Mouse (Mus musculus) CH12.LX (cell line): ENCODE results near the gene Gpx3. TPM values are rescaled to one million over a fixed set of nuclear protein-coding genes. Genes with fewer than 3 reads are reported as not detected.

Experiments used
- DNase-seq: peaks from one replicate; pipeline ENCODE4 v3.0.0-alpha.2; 2013; ENCODE audit errors: extremely low read depth
- H3K27ac ChIP-seq: 2 replicates; pipeline ENCODE4 v1.5.1; 2012; ENCODE audit warnings: low read depth, mild to moderate bottlenecking, control low read depth, moderate library complexity; ENCODE audit not compliant: insufficient read depth
- H3K27me3 ChIP-seq: replicated peaks from 2 replicates; pipeline ENCODE3; 2012; ENCODE audit warnings: inconsistent platforms
- H3K36me3 ChIP-seq, 2 experiments: replicated peaks in 1 of 2; 2 replicates each; pipeline versions ENCODE3 to v1.6.1; 2012; ENCODE audit warnings: inconsistent platforms in 1 of 2, low read length in 1 of 2, mild to moderate bottlenecking in 1 of 2, mixed read lengths in 1 of 2, moderate library complexity in 1 of 2; ENCODE audit not compliant: control insufficient read depth in 1 of 2, insufficient read depth in 1 of 2
- H3K4me1 ChIP-seq, 2 experiments: 2 replicates each; pipeline ENCODE4 v1.6.1; 2012; ENCODE audit warnings: inconsistent platforms in 1 of 2, moderate library complexity in 1 of 2; ENCODE audit not compliant: insufficient read depth in 2 of 2, control insufficient read depth in 1 of 2
- H3K4me2 ChIP-seq: 2 replicates; pipeline ENCODE4 v1.6.1; 2012; ENCODE audit warnings: low read depth, mild to moderate bottlenecking, control low read depth; ENCODE audit not compliant: poor library complexity, insufficient read depth, severe bottlenecking
- H3K4me3 ChIP-seq, 3 experiments: fragments of 150-350 bp in 1 of 3; sonication (generic) in 1 of 3; replicated peaks in 1 of 3; 2 replicates each; pipeline versions ENCODE3 to v1.5.1; 2011 to 2012; ENCODE audit warnings: low read depth in 2 of 3, low read length in 2 of 3, mild to moderate bottlenecking in 2 of 3, moderate library complexity in 2 of 3, control low read depth in 1 of 3, improper control_type of control experiment in 1 of 3, inconsistent platforms in 1 of 3, mixed read lengths in 1 of 3; ENCODE audit not compliant: poor library complexity in 1 of 3
- H3K79me2 ChIP-seq: replicated peaks from 2 replicates; pipeline ENCODE4 v1.6.1; 2012; ENCODE audit warnings: mild to moderate bottlenecking, moderate library complexity; ENCODE audit not compliant: control insufficient read depth, poor library complexity, insufficient read depth, severe bottlenecking; ENCODE audit errors: extremely low read depth
- H3K9ac ChIP-seq: 2 replicates; pipeline ENCODE4 v1.6.1; 2012; ENCODE audit warnings: low read depth, mild to moderate bottlenecking, control low read depth, moderate library complexity; ENCODE audit not compliant: insufficient read depth
- H3K9me3 ChIP-seq: replicated peaks from 2 replicates; pipeline ENCODE3; 2012; ENCODE audit warnings: low read length, inconsistent platforms, mixed read lengths
- CHD1 ChIP-seq: IDR thresholded peaks from 2 replicates; pipeline ENCODE4 v1.6.1; 2012; ENCODE audit warnings: low read depth, low read length, improper control_type of control experiment, inconsistent platforms
- CTCF ChIP-seq, 2 experiments: IDR thresholded peaks in 1 of 2; conservative IDR thresholded peaks in 1 of 2; 2 replicates each; pipeline ENCODE4 v1.5.1; 2011 to 2012; ENCODE audit warnings: low read depth in 2 of 2, low read length in 2 of 2, improper control_type of control experiment in 1 of 2, inconsistent platforms in 1 of 2, mild to moderate bottlenecking in 1 of 2, moderate library complexity in 1 of 2
- ETS1 ChIP-seq: conservative IDR thresholded peaks from 2 replicates; pipeline ENCODE4 v1.6.1; 2012; ENCODE audit warnings: low read depth, mild to moderate bottlenecking, inconsistent platforms, low read length, improper control_type of control experiment, moderate library complexity
- MAFK ChIP-seq: IDR thresholded peaks from 2 replicates; pipeline ENCODE4 v1.6.1; 2011; ENCODE audit warnings: low read length, improper control_type of control experiment; ENCODE audit not compliant: insufficient replicate concordance
- MEF2A ChIP-seq: IDR thresholded peaks from 2 replicates; pipeline ENCODE4 v1.6.1; 2014; ENCODE audit warnings: low read depth, mild to moderate bottlenecking, inconsistent platforms, low read length, improper control_type of control experiment, borderline replicate concordance
- MYC ChIP-seq: IDR thresholded peaks from 2 replicates; pipeline ENCODE4 v1.6.1; 2011; ENCODE audit warnings: low read depth, mild to moderate bottlenecking, improper control_type of control experiment, low read length
- POLR2AphosphoS2 ChIP-seq: IDR thresholded peaks from 2 replicates; pipeline ENCODE4 v1.6.1; 2011; ENCODE audit warnings: low read depth, low read length, improper control_type of control experiment
- RAD21 ChIP-seq: IDR thresholded peaks from 2 replicates; pipeline ENCODE4 v1.6.1; 2011; ENCODE audit warnings: low read depth, mild to moderate bottlenecking, low read length, improper control_type of control experiment, moderate library complexity
- RCOR1 ChIP-seq: conservative IDR thresholded peaks from 2 replicates; pipeline ENCODE4 v1.6.1; 2012; ENCODE audit warnings: low read depth, mild to moderate bottlenecking, inconsistent platforms, low read length, improper control_type of control experiment
- SMC3 ChIP-seq: IDR thresholded peaks from 2 replicates; pipeline ENCODE4 v1.6.1; 2011; ENCODE audit warnings: low read depth, low read length, improper control_type of control experiment
- UBTF ChIP-seq: IDR thresholded peaks from 2 replicates; pipeline ENCODE4 v1.6.1; 2012; ENCODE audit warnings: low read depth, mild to moderate bottlenecking, inconsistent platforms, low read length, improper control_type of control experiment, moderate library complexity
- USF2 ChIP-seq: conservative IDR thresholded peaks from 2 replicates; pipeline ENCODE4 v1.6.1; 2011; ENCODE audit warnings: low read depth, low read length, improper control_type of control experiment
- ZC3H11A ChIP-seq: IDR thresholded peaks from 2 replicates; pipeline ENCODE4 v1.6.1; 2012; ENCODE audit warnings: low read depth, mild to moderate bottlenecking, inconsistent platforms, low read length, improper control_type of control experiment
- ZKSCAN1 ChIP-seq: IDR thresholded peaks from 2 replicates; pipeline ENCODE4 v1.6.1; 2012; ENCODE audit warnings: low read depth, inconsistent platforms, low read length, improper control_type of control experiment, borderline replicate concordance
- ZMIZ1 ChIP-seq: IDR thresholded peaks from 2 replicates; pipeline ENCODE4 v1.6.1; 2012; ENCODE audit warnings: low read depth, mild to moderate bottlenecking, inconsistent platforms, low read length, improper control_type of control experiment
- dilution Hi-C: fragments of 300-500 bp; cut with MboI; formaldehyde crosslinking; loops from 2 replicates; pipeline ENCODE4 v1.14.3; 2020; ENCODE audit warnings: low sequenced_read_pairs; ENCODE audit not compliant: extremely low pct_unique_long_range_greater_than_20kb, extremely low pct_ligation_motif_present
- in situ Hi-C: fragments of 300-500 bp; cut with MboI; formaldehyde crosslinking; loops from 3 replicates; pipeline ENCODE4 v1.14.3; 2019; ENCODE audit warnings: low sequenced_read_pairs, low pct_ligation_motif_present, low pct_unique_long_range_greater_than_20kb, mixed read lengths
- polyA plus RNA-seq: library from polyadenylated mRNA; unstranded; fragments of >175 nt; gene quantifications from 2 replicates; pipeline ENCODE4 v1.2.1, GENCODE M21; 2012; ENCODE audit warnings: low read depth; ENCODE audit not compliant: insufficient read length
- total RNA-seq, 2 experiments: library from RNA; depleted of rRNA; stranded (reverse); fragments of 300-350 nt in 1 of 2; fragments of >200 nt in 1 of 2; gene quantifications; 2 replicates each; pipeline ENCODE4 v1.2.3; 2012 to 2014

Gene Gpx3
- total and polyA plus RNA-seq, 3 experiments = 0.63 TPM; not detected in 2

GRCm38 (mm10) chr11:54931405-54932093 is 29.3 kb downstream of the Gpx3 start:
- Histone ChIP-seq H3K79me2 (no peaks in the 10 kb centered on the region), H3K4me1 (peaks cover 7 to 35% of the 10 kb centered on the region in 2 experiments), H3K27me3 (no peaks in the 10 kb centered on the region), H3K9me3 (no peaks in the 10 kb centered on the region), H3K27ac (no peak overlapping the region), H3K4me3 (no peak overlapping the region), H3K9ac (no peak overlapping the region), H3K4me2 (no peak overlapping the region), H3K36me3 (peaks cover 88 to 98% of the 10 kb centered on the region in 2 experiments)
- TF ChIP-seq ZKSCAN1 = no peak
- TF ChIP-seq UBTF = no peak
- TF ChIP-seq SMC3 = peak; percentile 90
- TF ChIP-seq CHD1 = no peak
- peak; percentile 80 for TF ChIP-seq RAD21
- no peak for TF ChIP-seq MAFK
- TF ChIP-seq ZMIZ1 = no peak
- TF ChIP-seq CTCF (conservative IDR thresholded peaks at IDR 0.05 in 1 of 2, IDR thresholded peaks at IDR 0.05 in 1 of 2; ENCODE audit: low read depth in 2 of 2, low read length in 2 of 2) = peak; percentile 50 to 87; a peak in 3 of 4 replicates
- no peak for TF ChIP-seq RCOR1
- TF ChIP-seq ETS1 = no peak
- no peak for TF ChIP-seq POLR2AphosphoS2
- no peak for TF ChIP-seq MYC
- TF ChIP-seq USF2 = no peak
- no peak for TF ChIP-seq MEF2A
- peak; percentile 71; the same call in 1 of the 2 replicates for TF ChIP-seq ZC3H11A
- DNase-seq = peak; percentile 52
- in situ Hi-C loops = loop anchor here (5.0 kb wide), 1 partner anchor 51 kb away; no protein-coding TSS in a partner anchor
- dilution Hi-C loops = no loop called here

- H3K79me2 ChIP-seq = no peaks in the 10 kb centered on the region
- DNase-seq = no peak
- no peak for TF ChIP-seq UBTF
- no peak overlapping the region for H3K9ac ChIP-seq
- H3K27me3 ChIP-seq = no peaks in the 10 kb centered on the region
- no peak overlapping the region for H3K4me2 ChIP-seq
- peaks cover 16 to 40% of the 10 kb centered on the region in 2 experiments for H3K4me1 ChIP-seq
- in situ Hi-C loops = loop anchor here (5.0 kb wide), 1 partner anchor 50 kb away; no protein-coding TSS in a partner anchor
- H3K36me3 ChIP-seq = peaks cover 88 to 98% of the 10 kb centered on the region in 2 experiments
- no peak overlapping the region for H3K27ac ChIP-seq
- H3K4me3 ChIP-seq = no peak overlapping the region
- no peaks in the 10 kb centered on the region for H3K9me3 ChIP-seq
- dilution Hi-C loops = no loop called here
Observed at GRCm38 (mm10) chr11:54932540-54932939, 30.3 kb downstream of the Gpx3 start.
